8 mouse cellular contexts compared by ENCODE assay signal in genomic region chr8:85083108-85083813, GRCm38 (mm10). TPM values are rescaled to one million over a fixed set of nuclear protein-coding genes. Genes with fewer than 3 reads are reported as not detected.
DNase-seq lines count a peak whose midpoint lies in the region; ATAC-seq lines count a peak whose summit lies in the region.

Man2b1 (plus strand) TSS chr8:85083270.

- H3K36me3 ChIP-seq in heart, embryonic 13.5 days, result peaks cover 41% of the 10 kb centered on the region
- peaks cover 38% of the 10 kb centered on the region for H3K36me3 ChIP-seq in liver, embryonic 13.5 days
- 0 out of 2 replicates have a peak, but pooled peaks cover under 1% of the 10 kb centered on the region for H3K36me3 ChIP-seq in stomach, embryonic 16.5 days (ENCODE audit: control insufficient read depth, insufficient read depth, low read length)

- peaks cover 41% of the 10 kb centered on the region for H3K4me1 ChIP-seq in heart, embryonic 13.5 days
- H3K4me1 ChIP-seq in liver, embryonic 13.5 days (replicated peaks), result peaks cover 56% of the 10 kb centered on the region
- peaks cover 25% of the 10 kb centered on the region for H3K4me1 ChIP-seq in stomach, embryonic 16.5 days (ENCODE audit: control insufficient read depth, insufficient read depth, low read length)

- peak within 1 kb of the TSS; percentile 31 for H3K27ac ChIP-seq in heart, embryonic 13.5 days (replicated peaks)
- H3K27ac ChIP-seq in liver, embryonic 13.5 days, result peak within 1 kb of the TSS; percentile 82
- H3K27ac ChIP-seq in stomach, embryonic 16.5 days (ENCODE audit: low read length), result peak within 1 kb of the TSS; percentile 46

- H3K9ac ChIP-seq in heart, embryonic 13.5 days, result peak within 1 kb of the TSS; percentile 83
- peak within 1 kb of the TSS; percentile 80 for H3K9ac ChIP-seq in liver, embryonic 13.5 days
- peak within 1 kb of the TSS; percentile 81 for H3K9ac ChIP-seq in stomach, embryonic 16.5 days (ENCODE audit: low read length)

- WGBS in heart, embryonic 13.5 days, result under 1% methylated on average over 29 of the region's 30 CpGs
- under 1% methylated on average over 30 of the region's 30 CpGs for WGBS in liver, embryonic 13.5 days (ENCODE audit: insufficient replicate concordance)
- WGBS in stomach, embryonic 16.5 days, result under 1% methylated on average over 30 of the region's 30 CpGs

- peak; percentile 92 for DNase-seq in CD4-positive helper T cell, adult 2 months (ENCODE audit: low read depth, low spot score)
- peak; percentile 60 for DNase-seq in brain, embryonic 18.5 days (ENCODE audit: low read depth, low spot score)
- peak; percentile 94 for DNase-seq in kidney, postnatal 14 days
- peak; percentile 87 for DNase-seq in liver, embryonic 13.5 days
- DNase-seq in neural tube, embryonic 10.5 days (ENCODE audit: extremely low spot score, low spot score), result peak; percentile 66

- ATAC-seq in erythroid progenitor cell, adult 5-6 weeks (replicated peaks; ENCODE audit: low FRiP score, poor library complexity, severe bottlenecking), result peak; percentile 79
- peak; percentile 61 for ATAC-seq in heart, embryonic 13.5 days (ENCODE audit: extremely low read depth, insufficient number of reproducible peaks, low FRiP score, low TSS enrichment)
- peak; percentile 85 for ATAC-seq in liver, embryonic 13.5 days (ENCODE audit: low read depth)
- ATAC-seq in stomach, embryonic 16.5 days (ENCODE audit: insufficient read depth, low FRiP score), result peak; percentile 93

- peak within 1 kb of the TSS; percentile 94 for H3K4me2 ChIP-seq in heart, embryonic 13.5 days
- H3K4me2 ChIP-seq in liver, embryonic 13.5 days, result peak within 1 kb of the TSS; percentile 95
- H3K4me2 ChIP-seq in stomach, embryonic 16.5 days (ENCODE audit: low read depth, low read length), result peak within 1 kb of the TSS; percentile 81

- peak within 1 kb of the TSS; percentile 79 for H3K4me3 ChIP-seq in heart, embryonic 13.5 days
- peak within 1 kb of the TSS; percentile 92 for H3K4me3 ChIP-seq in liver, embryonic 13.5 days (replicated peaks)
- peak within 1 kb of the TSS; percentile 75 for H3K4me3 ChIP-seq in stomach, embryonic 16.5 days (replicated peaks; ENCODE audit: low read length)

- H3K9me3 ChIP-seq in heart, embryonic 13.5 days, result no peaks in the 10 kb centered on the region
- H3K9me3 ChIP-seq in liver, embryonic 13.5 days (replicated peaks), result no peaks in the 10 kb centered on the region
- H3K9me3 ChIP-seq in stomach, embryonic 16.5 days (replicated peaks; ENCODE audit: control insufficient read depth, low read length), result no peaks in the 10 kb centered on the region

- H3K27me3 ChIP-seq in heart, embryonic 13.5 days (replicated peaks), result no peaks in the 10 kb centered on the region
- no peaks in the 10 kb centered on the region for H3K27me3 ChIP-seq in liver, embryonic 13.5 days
- H3K27me3 ChIP-seq in stomach, embryonic 16.5 days (ENCODE audit: control insufficient read depth, insufficient read depth, low read length), result no peaks in the 10 kb centered on the region

RNA-seq across cellular contexts. Expression of gene Man2b1, which starts in this region (rescaled TPM):
- 19.8 and 34.4 TPM in 2 replicates for total RNA-seq in erythroid progenitor cell, adult 5-6 weeks (2015; ENCODE audit: low replicate concordance)
- total RNA-seq in erythroid progenitor cell, adult 5-6 weeks (2017; ENCODE audit: low replicate concordance), result 7.0 and 13.2 TPM in 2 replicates
- polyA plus RNA-seq in heart, embryonic 13.5 days (2015; fragmentation: Nextera tagmentation; extraction: Ambion mirVana), result 30.5 and 31.1 TPM in 2 replicates
- 20.0 and 24.1 TPM in 2 replicates for polyA plus RNA-seq in liver, embryonic 13.5 days (2015; fragmentation: Nextera tagmentation; extraction: Ambion mirVana)
- 59.8 and 61.3 TPM in 2 replicates for polyA plus RNA-seq in stomach, embryonic 16.5 days (2015; fragmentation: Nextera tagmentation; extraction: Ambion mirVana)

Comparison
In these comparisons a context has a peak if more than half of its experiments do, and no peak if none do; other contexts are left out.
1. Peak in every context shown above with its lines: DNase-seq, ATAC-seq, H3K4me3 ChIP-seq and H3K27ac ChIP-seq.
2. H3K27ac ChIP-seq: peak in every context shown above with its lines; median percentile 82 in liver, embryonic 13.5 days; 46 in stomach, embryonic 16.5 days; 31 in heart, embryonic 13.5 days.